Mouse (Mus musculus): ENCODE results near the gene Plcl2.

DNA sequence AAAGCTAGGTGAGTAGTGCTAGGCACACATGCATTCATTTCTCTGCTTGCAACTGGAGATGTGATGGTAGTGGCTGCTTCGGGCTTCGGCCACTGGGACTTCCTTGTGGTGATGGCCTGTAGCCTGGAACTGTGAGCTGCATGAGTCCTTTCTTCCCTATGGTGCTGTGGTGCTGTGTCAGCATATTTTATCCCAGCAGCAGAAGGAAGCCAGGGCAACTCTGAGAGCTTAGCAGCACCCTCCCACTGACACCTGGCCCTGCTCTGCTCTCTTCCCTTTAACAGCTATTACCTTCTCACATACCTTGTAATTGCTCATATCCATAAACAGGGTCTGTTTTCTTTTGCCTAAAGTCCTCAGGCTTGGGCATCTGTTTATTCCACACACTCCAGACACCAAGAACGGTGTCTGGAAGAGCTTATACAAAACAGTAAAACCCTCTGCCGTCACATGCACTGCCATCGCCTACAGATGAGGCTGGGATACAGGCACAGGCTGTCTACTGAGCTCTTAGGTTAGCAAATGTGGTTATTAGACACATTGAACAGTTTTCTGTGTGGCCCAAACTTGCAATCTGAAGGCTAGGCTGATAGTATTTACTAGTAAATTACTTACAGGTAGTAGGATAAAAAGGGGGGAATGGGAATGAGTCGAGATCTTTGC lies 139.7 kb downstream of the Plcl2 start:
- TF ChIP-seq CTCF (IDR thresholded peaks at IDR 0.05; ENCODE audit: control insufficient read depth, insufficient read depth, insufficient read length) (no peak), MAX (IDR thresholded peaks at IDR 0.05) (no peak), CEBPB (IDR thresholded peaks at IDR 0.05; ENCODE audit: low read depth) (no peak), USF1 (IDR thresholded peaks at IDR 0.05; ENCODE audit: low read depth) (no peak)

Measured in C2C12 (cell line).